Mouse (Mus musculus) cerebellum, adult 2 months (tissue): ENCODE results near the gene Has1. TPM values are rescaled to one million over a fixed set of nuclear protein-coding genes. Genes with fewer than 3 reads are reported as not detected.

Source experiments
- DNase-seq, 2 experiments: peaks; one replicate each; pipeline ENCODE4 v3.0.0; 2021
- H3K27ac ChIP-seq: fragments of 200-500 bp; 2 replicates; pipeline ENCODE4 v1.5.1; 2012; ENCODE audit warnings: low read length, control low read depth, inconsistent platforms; ENCODE audit not compliant: insufficient read depth
- H3K27me3 ChIP-seq: fragments of 200-500 bp; 2 replicates; pipeline ENCODE4 v1.6.1; 2012; ENCODE audit warnings: inconsistent platforms, mild to moderate bottlenecking, low read length, moderate library complexity; ENCODE audit not compliant: control insufficient read depth, insufficient read depth
- H3K4me1 ChIP-seq: fragments of 200-500 bp; 2 replicates; pipeline ENCODE4 v1.6.1; 2011; ENCODE audit warnings: low read length; ENCODE audit not compliant: control insufficient read depth, insufficient read depth
- H3K4me3 ChIP-seq: fragments of 200-500 bp; replicated peaks from 2 replicates; pipeline ENCODE3; 2011; ENCODE audit warnings: mild to moderate bottlenecking, low read depth, low read length, control low read depth; ENCODE audit not compliant: insufficient read depth
- CTCF ChIP-seq: fragments of 200-500 bp; IDR thresholded peaks from 2 replicates; pipeline ENCODE4 v1.5.1; 2011; ENCODE audit warnings: low read depth, mild to moderate bottlenecking, control low read depth, low read length, moderate library complexity, borderline replicate concordance; ENCODE audit not compliant: insufficient read depth
- POLR2A ChIP-seq: fragments of 200-500 bp; IDR thresholded peaks from 2 replicates; pipeline ENCODE4 v1.6.1; 2011; ENCODE audit warnings: low read length, control low read depth, borderline replicate concordance; ENCODE audit not compliant: insufficient read depth
- WGBS: fragments of 180-500 bp; shearing (Covaris S2); methylation state at CpG from one replicate; pipeline ENCODE4 v1.1.7; 2018; 5-methylcytosine and 5-hydroxymethylcytosine counted together
- polyA plus RNA-seq: library from polyadenylated mRNA; depleted of rRNA; stranded (reverse); fragments of >200 nt; gene quantifications from 2 replicates; pipeline ENCODE4 v1.2.3, GENCODE M21; 2012

The Has1 gene
- polyA plus RNA-seq, 1 experiment: 0.93 TPM

DNA sequence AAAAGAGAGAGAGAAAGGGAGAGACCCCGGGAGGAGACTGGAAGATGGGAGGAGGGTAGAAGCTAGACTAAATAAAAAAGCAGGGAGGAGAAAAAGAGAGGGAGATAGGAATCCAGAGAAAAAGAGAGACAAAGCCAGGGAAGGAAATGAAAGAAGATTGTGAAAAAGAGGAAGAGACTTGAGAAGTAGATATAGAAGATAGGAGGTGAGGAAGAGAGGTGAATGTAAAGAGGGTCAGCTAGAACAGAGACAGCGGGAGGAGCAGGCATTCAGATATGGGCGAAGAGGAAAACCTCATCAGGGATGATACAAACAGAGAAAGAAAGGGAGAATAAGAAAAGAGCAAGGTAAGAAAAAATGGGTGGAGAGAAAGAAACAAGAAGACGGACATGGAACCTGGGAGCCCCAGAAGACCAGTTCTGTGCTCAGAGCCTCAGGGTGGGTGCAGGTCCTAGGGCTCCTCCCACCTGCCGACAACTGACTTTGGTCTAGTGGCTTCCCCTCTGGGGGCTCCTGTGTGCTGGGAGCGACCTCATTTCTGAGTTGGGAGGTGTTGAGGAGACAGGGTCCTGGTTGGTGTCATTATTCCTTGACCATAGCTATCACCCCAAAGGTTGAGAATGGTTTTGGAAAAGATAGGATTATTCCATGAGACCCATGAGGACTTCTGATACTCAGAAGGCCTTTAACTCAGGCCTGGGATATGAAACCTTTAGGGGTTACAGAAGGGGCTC lies 25.8 kb downstream of the Has1 start:
- H3K4me1 ChIP-seq: peaks cover 4% of the 10 kb centered on the region; the same call in 1 of the 2 replicates
- WGBS: 2% methylated on average over 6 of the region's 6 CpGs
- H3K4me3 ChIP-seq: peak overlapping the region; percentile 91
- no peaks in the 10 kb centered on the region for H3K27me3 ChIP-seq
- peak overlapping the region; percentile 65; the same call in 1 of the 2 replicates for H3K27ac ChIP-seq
- peak; percentile 32 to 44 for DNase-seq
- no peak for TF ChIP-seq POLR2A
- TF ChIP-seq CTCF: no peak

DNA sequence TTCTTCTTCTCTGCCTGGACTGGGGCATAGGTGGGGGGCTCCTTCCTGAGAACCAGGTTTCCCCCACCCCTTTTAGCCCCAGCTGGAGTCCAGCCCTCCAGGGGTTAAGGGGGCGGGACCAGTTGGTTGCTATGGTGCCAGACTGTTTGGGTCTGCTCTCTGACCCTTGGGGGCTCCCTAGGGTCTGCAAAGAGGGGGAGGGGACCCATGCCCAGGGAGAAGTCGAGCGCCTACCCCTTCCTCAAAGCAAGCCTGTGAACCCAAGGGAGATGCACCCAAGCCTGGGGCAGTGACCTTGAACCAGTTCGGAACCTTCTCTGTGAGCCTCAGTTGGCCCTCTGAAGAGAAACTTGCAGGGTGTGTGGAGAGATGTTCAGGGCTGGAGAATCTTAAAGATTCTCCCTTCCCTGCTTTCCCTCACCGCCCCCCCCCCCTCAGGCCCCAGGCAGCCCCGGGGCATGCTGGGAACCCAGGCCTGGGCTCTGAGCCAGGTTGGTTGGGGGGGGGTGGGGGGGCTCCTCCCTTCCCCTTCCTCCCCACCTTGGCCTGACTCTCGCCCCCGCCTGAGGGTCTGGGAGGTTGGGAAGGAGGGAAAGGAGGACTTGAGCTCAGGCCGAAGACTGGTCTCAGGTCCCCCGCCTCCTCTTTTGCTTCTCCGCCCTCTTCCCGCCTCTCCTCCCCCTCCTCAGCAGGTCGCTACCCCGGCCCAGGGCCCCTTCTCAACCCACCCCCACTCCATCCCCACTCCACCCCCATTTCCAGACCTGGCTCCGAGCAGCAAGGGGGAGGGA lies 26.6 kb downstream of the Has1 start:
- no peak for TF ChIP-seq CTCF
- TF ChIP-seq POLR2A: 0 out of 2 replicates have a peak, but pooled peaks have one; percentile 33
- WGBS: 0% methylated on average over 13 of the region's 15 CpGs
- peak overlapping the region; percentile 96 for H3K27ac ChIP-seq
- no peaks in the 10 kb centered on the region for H3K27me3 ChIP-seq
- peak; percentile 66 to 72 for DNase-seq
- peaks cover 4% of the 10 kb centered on the region; the same call in 1 of the 2 replicates for H3K4me1 ChIP-seq
- H3K4me3 ChIP-seq: peak overlapping the region; percentile 91

DNA sequence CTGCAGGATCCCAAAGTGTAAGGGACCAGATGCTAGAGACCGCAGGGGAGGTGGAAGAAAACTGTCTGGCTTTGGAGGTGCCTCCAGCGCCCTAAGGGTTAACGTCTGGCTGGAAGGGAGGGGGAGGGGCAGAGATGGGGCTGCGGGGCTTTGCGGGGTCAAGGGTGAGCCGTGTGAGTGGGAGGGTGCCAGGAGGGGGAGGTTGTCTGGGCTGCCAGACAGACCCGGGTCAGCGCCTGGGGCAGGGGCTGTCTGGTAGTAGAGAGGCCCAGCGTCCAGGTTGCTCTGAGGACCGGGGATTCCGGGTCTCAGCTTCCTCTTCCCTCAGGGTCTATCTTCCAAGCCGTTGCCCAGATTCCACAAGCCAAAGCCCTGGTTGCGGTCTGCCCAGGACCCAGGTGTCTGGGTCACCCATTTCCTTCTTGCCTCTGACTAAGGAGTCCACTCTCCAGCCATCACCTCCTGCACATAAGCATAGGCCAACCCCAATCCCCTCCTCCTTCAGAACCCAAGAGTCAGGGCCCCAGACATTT lies 27.3 kb downstream of the Has1 start:
- DNase-seq: peak; percentile 76 to 78
- no peak for TF ChIP-seq POLR2A
- no peak for TF ChIP-seq CTCF
- Histone ChIP-seq H3K27ac (peak overlapping the region; percentile 96), H3K27me3 (no peaks in the 10 kb centered on the region), H3K4me3 (peak overlapping the region; percentile 91), H3K4me1 (peaks cover 4% of the 10 kb centered on the region; the same call in 1 of the 2 replicates)
- WGBS: 0% methylated on average over 13 of the region's 13 CpGs

GRCm38 (mm10) chr17:17826751-17827657 lies 28.0 kb downstream of the Has1 start, which contains the start of gene Spaca6:
Spaca6 (plus strand) TSS chr17:17827158.
- H3K27ac ChIP-seq: peak within 1 kb of the TSS; percentile 96
- WGBS: under 1% methylated on average over 40 of the region's 42 CpGs
- peak; percentile 96 to 97 for DNase-seq

GRCm38 (mm10) chr17:17825921-17826591 lies 28.9 kb downstream of the Has1 start:
- TF ChIP-seq POLR2A (0 out of 2 replicates have a peak, but pooled peaks have one; percentile 24), CTCF (no peak)

More at GRCm38 (mm10) chr17:17826751-17827657, 28.0 kb downstream of the Has1 start, which contains the start of gene Spaca6:
- Histone ChIP-seq H3K4me3 (peak within 1 kb of the TSS; percentile 91), H3K4me1 (peaks cover 4% of the 10 kb centered on the region; the same call in 1 of the 2 replicates), H3K27me3 (no peaks in the 10 kb centered on the region)
- TF ChIP-seq CTCF (no peak), POLR2A (peak; percentile 99)

GRCm38 (mm10) chr17:17823612-17824336 lies 31.2 kb downstream of the Has1 start:
- H3K4me1 ChIP-seq: no peaks in the 10 kb centered on the region
- no peak for TF ChIP-seq CTCF
- TF ChIP-seq POLR2A: no peak
- 89% methylated on average over 6 of the region's 6 CpGs for WGBS
- no peak overlapping the region for H3K27ac ChIP-seq
- DNase-seq: no peak
- H3K4me3 ChIP-seq: no peak overlapping the region
- no peaks in the 10 kb centered on the region for H3K27me3 ChIP-seq

More at GRCm38 (mm10) chr17:17825921-17826591, 28.9 kb downstream of the Has1 start:
- Histone ChIP-seq H3K4me3 (peak overlapping the region; percentile 91), H3K27ac (peak overlapping the region; percentile 96), H3K4me1 (peaks cover 4% of the 10 kb centered on the region; the same call in 1 of the 2 replicates), H3K27me3 (no peaks in the 10 kb centered on the region)
- peak; percentile 67 to 69 for DNase-seq
- WGBS: 1% methylated on average over 20 of the region's 22 CpGs
